Mouse (Mus musculus) CD4-positive, CD25-positive, alpha-beta regulatory T cell, adult 9 weeks (primary cell): Measurements from ENCODE around the gene Smndc1. TPM values are rescaled to one million over a fixed set of nuclear protein-coding genes. Genes with fewer than 3 reads are reported as not detected.

Experiments
- polyA plus RNA-seq: library from polyadenylated mRNA; unstranded; fragments of 100-300 nt; shearing (Covaris generic); gene quantifications from one replicate; pipeline ENCODE4 v1.2.1, GENCODE M21; 2017

Smndc1 gene
- polyA plus RNA-seq = 69.8 TPM

DNA sequence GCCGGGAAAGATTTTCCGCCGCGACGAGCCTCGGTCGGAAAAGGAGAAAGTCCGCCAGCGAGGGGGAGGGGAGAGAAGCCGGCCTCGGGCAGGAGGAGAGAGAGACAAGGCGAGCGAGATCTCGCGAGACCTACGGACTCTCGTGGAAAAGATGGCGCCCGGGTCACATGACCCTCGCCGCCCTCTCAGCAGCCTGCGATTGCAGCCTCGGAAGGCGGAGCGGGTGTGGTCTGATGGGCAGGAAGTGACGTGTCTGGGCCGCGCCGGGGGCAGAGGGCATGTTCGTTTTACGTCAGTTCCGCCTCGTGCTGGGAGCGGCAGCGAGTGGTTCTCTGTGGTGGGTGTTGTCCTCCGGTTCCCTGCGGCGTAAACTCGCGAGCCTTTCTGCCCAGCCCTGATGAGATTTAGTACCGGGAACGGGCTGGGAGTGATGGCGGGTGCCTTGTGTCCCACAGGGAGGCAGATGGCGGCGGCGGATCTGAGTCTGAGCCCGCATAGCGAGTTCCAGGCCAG lies at the start of gene Smndc1:
TSS of gene Smndc1 (minus strand) at position 84 of the 513 bp plus-strand sequence.

DNA sequence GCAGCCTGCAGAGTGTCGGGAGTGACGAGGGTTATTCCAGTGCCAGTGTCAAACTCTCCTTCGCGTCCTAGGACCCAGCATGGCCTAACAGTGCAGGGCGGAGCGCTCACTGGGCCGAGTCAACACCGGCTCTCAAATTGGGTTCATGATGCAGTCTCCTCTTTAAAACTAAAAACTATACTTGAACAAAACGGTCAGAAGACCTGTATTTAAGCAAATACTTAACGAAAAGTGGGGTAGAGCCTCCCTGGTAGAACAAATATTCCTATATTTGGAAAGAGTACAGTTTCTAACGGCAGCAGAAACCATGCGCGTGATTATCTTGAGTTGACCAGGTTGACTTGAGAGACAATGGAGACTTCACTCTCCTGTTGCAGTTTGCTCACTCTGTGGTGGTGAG lies 18.7 kb downstream of the Smndc1 start, which contains the start of gene Gm10197:
TSS of gene Gm10197 (minus strand) at position 101 of the 400 bp plus-strand sequence.

Other genes starting within 250 kb of the Smndc1 start
- 3.2 TPM for gene Mxi1, start 80.1 kb downstream of the Smndc1 start, polyA plus RNA-seq
- not detected for gene Gm10197, start 18.8 kb downstream of the Smndc1 start, polyA plus RNA-seq
- gene Dusp5, start 138.5 kb upstream of the Smndc1 start, polyA plus RNA-seq = 4.3 TPM
- gene Nutf2-ps1, start 198.5 kb upstream of the Smndc1 start, polyA plus RNA-seq = 240 TPM
- 51.6 TPM for gene Smc3, start 209.8 kb upstream of the Smndc1 start, polyA plus RNA-seq